Mouse (Mus musculus) ES-E14 (cell line): Measurements from ENCODE around the gene Ehf. TPM values are rescaled to one million over a fixed set of nuclear protein-coding genes. Genes with fewer than 3 reads are reported as not detected.

Experiments
- DNase-seq: peaks from one replicate; pipeline ENCODE4 v3.0.0-alpha.2; 2013; ENCODE audit warnings: low read depth, low spot score
- H3K27ac ChIP-seq: 2 replicates; pipeline ENCODE4 v1.5.1; 2012; ENCODE audit warnings: low read depth, mild to moderate bottlenecking, low read length, moderate library complexity, mixed read lengths; ENCODE audit not compliant: poor library complexity, insufficient read depth, severe bottlenecking
- H3K36me3 ChIP-seq: 2 replicates; pipeline ENCODE4 v1.6.1; 2012; ENCODE audit warnings: mild to moderate bottlenecking, low read length, moderate library complexity, mixed read lengths; ENCODE audit not compliant: control insufficient read depth, poor library complexity, insufficient read depth, severe bottlenecking
- H3K4me1 ChIP-seq, 2 experiments: fragments of 150-350 bp in 1 of 2; sonication (generic) in 1 of 2; 2 replicates each; pipeline ENCODE4 v1.6.1; 2012; ENCODE audit warnings: low read length in 2 of 2, mild to moderate bottlenecking in 1 of 2, mixed read lengths in 1 of 2; ENCODE audit not compliant: control insufficient read depth in 2 of 2, insufficient read depth in 2 of 2, poor library complexity in 1 of 2
- H3K4me3 ChIP-seq, 2 experiments: fragments of 150-350 bp in 1 of 2; sonication (generic) in 1 of 2; 2 replicates each; pipeline ENCODE4 v1.5.1; 2012; ENCODE audit warnings: low read length in 2 of 2, low read depth in 1 of 2, mild to moderate bottlenecking in 1 of 2, mixed read lengths in 1 of 2; ENCODE audit not compliant: insufficient read depth in 1 of 2, poor library complexity in 1 of 2, severe bottlenecking in 1 of 2
- H3K9ac ChIP-seq: 2 replicates; pipeline ENCODE4 v1.6.1; 2012; ENCODE audit warnings: low read depth, mild to moderate bottlenecking, low read length, mixed read lengths; ENCODE audit not compliant: poor library complexity, insufficient read depth, severe bottlenecking
- H3K9me3 ChIP-seq: fragments of 150-350 bp; sonication (generic); 2 replicates; pipeline ENCODE4 v1.6.1; 2012; ENCODE audit warnings: low read depth, mild to moderate bottlenecking, low read length; ENCODE audit not compliant: control insufficient read depth, insufficient read depth
- CHD2 ChIP-seq: IDR thresholded peaks from 2 replicates; pipeline ENCODE4 v1.6.1; 2014; ENCODE audit warnings: mild to moderate bottlenecking, low read depth, low read length, inconsistent platforms
- HCFC1 ChIP-seq: IDR thresholded peaks from 2 replicates; pipeline ENCODE4 v1.6.1; 2012; ENCODE audit warnings: low read length, inconsistent platforms, borderline replicate concordance; ENCODE audit not compliant: insufficient read depth
- MAFK ChIP-seq: IDR thresholded peaks from 2 replicates; pipeline ENCODE4 v1.6.1; 2014; ENCODE audit warnings: mild to moderate bottlenecking, low read depth, low read length, inconsistent platforms; ENCODE audit not compliant: insufficient read depth
- ZC3H11A ChIP-seq: IDR thresholded peaks from 2 replicates; pipeline ENCODE4 v1.6.1; 2012; ENCODE audit warnings: low read depth, mild to moderate bottlenecking, inconsistent platforms, low read length, borderline replicate concordance
- ZNF384 ChIP-seq: IDR thresholded peaks from 2 replicates; pipeline ENCODE4 v1.6.1; 2012; ENCODE audit warnings: low read depth, low read length, inconsistent platforms
- in situ Hi-C, 2 experiments: fragments of 600-800 bp; cut with MboI; formaldehyde crosslinking; loops; one replicate each; pipeline ENCODE4 v1.15.1; 2025; ENCODE audit warnings: low sequenced_read_pairs in 2 of 2, inconsistent platforms in 1 of 2; ENCODE audit not compliant: unreplicated experiment in 2 of 2
- total RNA-seq: library from RNA; depleted of rRNA; stranded (reverse); fragments of 300-350 nt; gene quantifications from 2 replicates; pipeline ENCODE4 v1.2.3, GENCODE M21; 2012

The Ehf gene
- total RNA-seq, 1 experiment: 0.27 TPM

DNA sequence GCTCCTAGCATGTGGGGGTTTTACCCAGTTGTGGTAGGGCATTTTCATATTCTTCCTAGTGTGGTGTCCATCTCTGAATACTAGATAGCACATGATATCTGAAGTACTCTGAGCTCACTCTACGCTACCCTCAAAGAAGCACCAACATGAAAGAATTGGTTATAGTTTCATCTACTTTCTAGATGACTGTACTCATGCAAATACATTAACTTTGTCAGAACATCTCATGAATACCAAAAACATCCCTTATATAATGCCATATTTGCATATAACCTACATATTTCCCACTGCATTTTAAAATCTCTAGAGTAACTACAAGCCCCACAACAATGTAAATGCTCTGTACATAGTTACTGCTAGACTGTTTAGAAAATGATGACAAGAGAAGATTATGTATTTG, 23.2 kb downstream of the Ehf start:
- no peak for TF ChIP-seq CHD2
- no peak for TF ChIP-seq HCFC1
- TF ChIP-seq ZNF384: no peak
- TF ChIP-seq ZC3H11A: no peak
- TF ChIP-seq MAFK: no peak
- no peaks in the 10 kb centered on the region for H3K9me3 ChIP-seq
- H3K27ac ChIP-seq: no peak overlapping the region
- DNase-seq: no peak
- no peaks in the 10 kb centered on the region for H3K4me1 ChIP-seq
- no peaks in the 10 kb centered on the region for H3K36me3 ChIP-seq
- H3K9ac ChIP-seq: no peak overlapping the region
- H3K4me3 ChIP-seq: no peak overlapping the region
- in situ Hi-C loops: no loop called here

DNA sequence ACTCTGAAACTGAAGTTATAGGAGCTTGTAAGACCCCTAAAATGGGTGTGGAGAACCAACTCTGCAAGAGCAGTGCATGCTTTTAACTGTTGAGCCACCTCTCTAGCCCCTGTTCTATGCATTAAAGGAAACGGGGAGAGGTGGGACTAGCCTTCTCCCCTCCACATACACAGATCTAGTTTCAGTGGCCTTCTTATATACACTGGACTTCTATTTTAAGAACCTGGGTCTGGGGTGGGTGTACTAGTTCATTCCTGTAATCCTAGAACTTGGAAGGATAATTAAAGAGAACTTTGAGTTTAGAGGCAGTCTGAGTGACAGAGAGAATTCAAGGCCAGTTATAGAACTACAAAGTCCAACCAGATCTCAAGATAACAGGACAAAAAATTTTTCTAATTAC, 24.6 kb downstream of the Ehf start:
- no peaks in the 10 kb centered on the region for H3K36me3 ChIP-seq
- in situ Hi-C loops: no loop called here
- H3K9ac ChIP-seq: no peak overlapping the region
- TF ChIP-seq MAFK: no peak
- no peak for TF ChIP-seq CHD2
- TF ChIP-seq HCFC1: no peak
- TF ChIP-seq ZC3H11A: no peak
- no peak for TF ChIP-seq ZNF384
- DNase-seq: no peak
- no peak overlapping the region for H3K4me3 ChIP-seq
- no peaks in the 10 kb centered on the region for H3K9me3 ChIP-seq
- H3K27ac ChIP-seq: no peak overlapping the region
- no peaks in the 10 kb centered on the region for H3K4me1 ChIP-seq

DNA sequence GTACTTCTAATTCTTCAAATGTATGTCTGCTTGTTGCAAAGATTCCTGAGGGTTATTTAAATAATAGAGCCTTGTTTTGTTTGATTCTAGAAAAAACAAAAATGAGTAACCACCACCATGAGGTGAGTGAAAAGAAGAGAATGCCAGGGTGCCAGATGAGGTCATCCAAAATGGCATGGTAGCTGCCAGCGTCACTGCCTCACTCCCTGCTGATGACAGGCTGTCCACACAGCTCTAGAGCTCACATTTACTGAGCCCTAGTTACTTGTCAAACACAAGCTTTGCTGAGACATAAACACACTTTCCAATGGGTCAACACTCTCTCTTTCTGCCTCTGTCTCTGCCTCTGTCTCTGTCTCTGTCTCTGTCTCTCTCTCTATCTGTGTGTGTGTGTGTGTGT, 25.3 kb downstream of the Ehf start:
- Histone ChIP-seq H3K9ac (no peak overlapping the region), H3K9me3 (no peaks in the 10 kb centered on the region), H3K4me1 (no peaks in the 10 kb centered on the region), H3K4me3 (no peak overlapping the region), H3K36me3 (no peaks in the 10 kb centered on the region), H3K27ac (no peak overlapping the region)
- in situ Hi-C loops: no loop called here
- TF ChIP-seq ZC3H11A (no peak), MAFK (no peak), CHD2 (no peak), HCFC1 (no peak), ZNF384 (no peak)
- no peak for DNase-seq

DNA sequence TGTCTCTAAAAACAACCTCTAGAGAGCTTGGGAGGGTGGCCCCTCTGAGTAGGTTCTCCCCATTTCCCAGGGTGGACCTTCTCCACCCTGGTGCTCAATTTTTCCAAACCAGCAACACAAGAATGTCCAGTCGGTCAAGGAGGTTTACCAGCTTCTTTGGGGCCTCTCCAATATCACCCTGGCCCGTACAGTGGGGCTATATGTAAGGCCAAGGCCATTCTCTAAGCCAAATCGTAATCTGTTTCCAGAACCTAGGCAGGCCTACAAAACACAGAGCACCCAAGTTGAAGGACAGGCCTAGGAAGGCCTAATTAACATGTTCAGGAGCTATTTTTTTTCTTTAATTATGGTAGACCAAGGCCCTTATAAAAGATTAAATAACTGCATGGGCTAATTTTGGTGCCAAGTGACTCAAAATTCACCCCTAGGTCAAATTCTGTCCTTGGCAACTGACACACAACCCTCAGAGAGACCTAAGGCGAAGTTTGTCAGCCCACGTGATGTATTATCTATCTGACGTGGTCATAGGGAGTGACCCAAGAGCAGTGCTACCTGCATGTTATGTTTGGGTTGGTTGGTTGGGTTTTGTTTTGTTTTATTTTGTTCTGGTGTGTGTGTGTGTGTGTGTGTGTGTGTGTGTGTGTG, 27.6 kb downstream of the Ehf start:
- no peaks in the 10 kb centered on the region for H3K9me3 ChIP-seq
- no peak overlapping the region for H3K27ac ChIP-seq
- no peaks in the 10 kb centered on the region for H3K4me1 ChIP-seq
- H3K36me3 ChIP-seq: no peaks in the 10 kb centered on the region
- TF ChIP-seq CHD2 (no peak), ZNF384 (no peak), MAFK (no peak), ZC3H11A (no peak), HCFC1 (no peak)
- in situ Hi-C loops: no loop called here
- H3K4me3 ChIP-seq: no peak overlapping the region
- H3K9ac ChIP-seq: no peak overlapping the region
- DNase-seq: no peak

DNA sequence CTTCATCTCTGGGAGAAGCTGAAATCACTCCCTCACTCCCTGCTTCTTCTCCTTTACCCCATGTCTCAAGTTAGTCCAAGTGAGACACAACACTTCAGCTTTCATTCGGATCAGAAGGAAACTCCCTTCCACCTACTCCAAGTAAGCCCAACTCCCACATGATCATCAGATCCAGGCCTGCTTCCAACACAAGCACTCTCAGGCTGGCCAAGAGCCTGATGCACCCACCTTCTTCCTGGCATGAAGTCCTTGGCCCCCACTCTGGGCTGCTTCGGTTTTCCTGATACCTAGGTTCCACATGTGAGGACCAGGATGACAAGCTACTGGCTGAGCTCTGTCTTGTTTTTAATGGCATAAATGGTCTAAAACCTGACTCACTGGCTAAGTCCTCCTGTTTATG, 28.3 kb downstream of the Ehf start:
- DNase-seq: no peak
- H3K4me3 ChIP-seq: no peak overlapping the region
- no peak for TF ChIP-seq ZNF384
- TF ChIP-seq ZC3H11A: no peak
- no peak overlapping the region for H3K9ac ChIP-seq
- no peaks in the 10 kb centered on the region for H3K36me3 ChIP-seq
- H3K4me1 ChIP-seq: no peaks in the 10 kb centered on the region
- no peaks in the 10 kb centered on the region for H3K9me3 ChIP-seq
- H3K27ac ChIP-seq: no peak overlapping the region
- in situ Hi-C loops: no loop called here
